Mouse (Mus musculus) heart, embryonic 13.5 days (tissue): Measurements from ENCODE around the gene Cks1b. TPM values are rescaled to one million over a fixed set of nuclear protein-coding genes. Genes with fewer than 3 reads are reported as not detected.
"Not testable (repeated sequence)": the region's sequence is repeated elsewhere in the genome, so short reads cannot be mapped to it uniquely, and the experiment has no call there.

Source experiments
- ATAC-seq: fragments of 200-750 bp; cut with Nextera tagmentation; 2 replicates; pipeline ENCODE4 v1.8.0; 2017; ENCODE audit warnings: moderate TSS enrichment; ENCODE audit not compliant: insufficient number of reproducible peaks, low FRiP score, low TSS enrichment; ENCODE audit errors: extremely low read depth
- H3K27ac ChIP-seq: fragments of 300-500 bp; sonication (generic); replicated peaks from 2 replicates; pipeline ENCODE4 v1.5.1; 2015; ENCODE audit warnings: moderate library complexity, mild to moderate bottlenecking, inconsistent platforms
- H3K27me3 ChIP-seq: fragments of 300-500 bp; sonication (generic); replicated peaks from 2 replicates; pipeline ENCODE4 v1.6.1; 2015; ENCODE audit warnings: mild to moderate bottlenecking, inconsistent platforms
- H3K36me3 ChIP-seq: fragments of 300-500 bp; sonication (generic); 2 replicates; pipeline ENCODE4 v1.6.1; 2015; ENCODE audit warnings: mild to moderate bottlenecking, inconsistent platforms
- H3K4me1 ChIP-seq: fragments of 300-500 bp; sonication (generic); 2 replicates; pipeline ENCODE4 v1.6.1; 2015; ENCODE audit warnings: inconsistent platforms
- H3K4me2 ChIP-seq: fragments of 300-500 bp; sonication (generic); 2 replicates; pipeline ENCODE4 v1.6.1; 2015; ENCODE audit warnings: inconsistent platforms, mild to moderate bottlenecking, moderate library complexity
- H3K4me3 ChIP-seq: fragments of 300-500 bp; sonication (generic); 2 replicates; pipeline ENCODE4 v1.5.1; 2015; ENCODE audit warnings: moderate library complexity, mild to moderate bottlenecking, inconsistent platforms
- H3K9ac ChIP-seq: fragments of 300-500 bp; sonication (generic); 2 replicates; pipeline ENCODE4 v1.6.1; 2015; ENCODE audit warnings: inconsistent platforms, mild to moderate bottlenecking, moderate library complexity
- H3K9me3 ChIP-seq: fragments of 300-500 bp; sonication (generic); 2 replicates; pipeline ENCODE4 v1.6.1; 2016; ENCODE audit warnings: inconsistent platforms
- WGBS: fragments of 180-500 bp; shearing (Covaris S2); methylation state at CpG from one replicate; pipeline ENCODE4 v1.1.7; 2015; ENCODE audit warnings: mixed read lengths; 5-methylcytosine and 5-hydroxymethylcytosine counted together
- polyA plus RNA-seq: library from polyadenylated mRNA; unstranded; fragments of >200 nt; fragmentation: Nextera tagmentation; extraction: Ambion mirVana; gene quantifications from 2 replicates; pipeline ENCODE4 v1.2.1, GENCODE M21; 2015

Gene Cks1b
- polyA plus RNA-seq, 1 experiment from 2014 or later = 339 TPM

DNA sequence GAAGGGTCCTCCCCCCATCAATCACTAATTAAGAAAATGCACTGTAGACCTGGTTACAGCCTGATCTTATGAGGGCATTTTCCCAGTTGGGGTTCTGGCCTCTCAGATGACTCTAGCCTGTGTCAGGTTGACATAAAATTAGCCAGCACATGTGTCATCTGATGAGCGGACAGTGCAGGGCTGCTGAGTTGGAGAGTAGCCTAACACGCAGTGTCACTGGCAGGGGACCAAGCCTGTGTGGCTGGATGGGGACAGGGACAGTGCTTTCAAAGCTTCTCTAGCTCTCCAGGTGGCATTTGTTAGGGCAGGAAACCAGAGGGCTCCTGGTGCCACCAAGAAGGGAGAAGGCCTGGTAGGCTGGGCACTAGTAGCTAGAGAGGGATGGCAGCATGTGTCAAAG lies 22.5 kb upstream of the Cks1b start:
- Histone ChIP-seq H3K9ac (no peak overlapping the region), H3K4me3 (no peak overlapping the region), H3K27ac (no peak overlapping the region), H3K36me3 (peaks cover 59% of the 10 kb centered on the region), H3K4me1 (peaks cover 26% of the 10 kb centered on the region), H3K27me3 (no peaks in the 10 kb centered on the region), H3K4me2 (no peak overlapping the region), H3K9me3 (no peaks in the 10 kb centered on the region)
- no peak for ATAC-seq
- WGBS = 85% methylated on average over 2 of the region's 2 CpGs

DNA sequence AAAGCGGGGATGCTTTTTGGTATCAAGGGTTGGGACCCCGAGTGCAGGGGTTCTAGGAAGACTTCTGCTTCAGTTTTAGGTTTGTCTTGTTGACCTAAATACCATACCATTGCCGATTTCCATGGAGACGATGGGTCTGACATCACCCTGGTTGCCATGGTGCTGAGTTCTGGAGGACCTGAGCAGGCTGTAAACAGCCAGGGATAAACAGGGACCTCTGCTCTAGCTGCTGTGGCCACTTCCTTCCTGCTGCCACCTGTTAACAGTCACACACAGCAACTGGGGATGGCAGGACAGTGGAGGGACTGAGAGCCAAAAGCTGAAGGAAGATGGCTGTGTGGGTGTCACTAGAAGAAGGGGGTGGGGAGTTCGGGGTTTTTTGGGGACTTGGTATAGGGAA lies 19.1 kb upstream of the Cks1b start:
- H3K4me2 ChIP-seq = peak overlapping the region; percentile 79
- no peaks in the 10 kb centered on the region for H3K9me3 ChIP-seq
- H3K27me3 ChIP-seq = no peaks in the 10 kb centered on the region
- peak overlapping the region; percentile 66 for H3K4me3 ChIP-seq
- H3K27ac ChIP-seq = peak overlapping the region; percentile 85
- peak overlapping the region; percentile 85 for H3K9ac ChIP-seq
- H3K36me3 ChIP-seq = peaks cover 57% of the 10 kb centered on the region
- no peak for ATAC-seq
- H3K4me1 ChIP-seq = peaks cover 36% of the 10 kb centered on the region
- 28% methylated on average over 5 of the region's 5 CpGs for WGBS

GRCm38 (mm10) chr3:89436176-89437113 lies 18.3 kb upstream of the Cks1b start, which contains the start of gene Pbxip1:
Pbxip1 (plus strand) TSS chr3:89436706.
- whole genome bisulfite sequencing = 4% methylated on average over 16 of the region's 16 CpGs
- Histone ChIP-seq H3K27me3 (no peaks in the 10 kb centered on the region), H3K4me1 (peaks cover 44% of the 10 kb centered on the region), H3K9ac (peak within 1 kb of the TSS; percentile 85), H3K4me2 (peak within 1 kb of the TSS; percentile 79), H3K4me3 (peak within 1 kb of the TSS; percentile 66), H3K27ac (peak within 1 kb of the TSS; percentile 85), H3K36me3 (peaks cover 54% of the 10 kb centered on the region), H3K9me3 (no peaks in the 10 kb centered on the region)
- peak; percentile 72 for ATAC-seq

DNA sequence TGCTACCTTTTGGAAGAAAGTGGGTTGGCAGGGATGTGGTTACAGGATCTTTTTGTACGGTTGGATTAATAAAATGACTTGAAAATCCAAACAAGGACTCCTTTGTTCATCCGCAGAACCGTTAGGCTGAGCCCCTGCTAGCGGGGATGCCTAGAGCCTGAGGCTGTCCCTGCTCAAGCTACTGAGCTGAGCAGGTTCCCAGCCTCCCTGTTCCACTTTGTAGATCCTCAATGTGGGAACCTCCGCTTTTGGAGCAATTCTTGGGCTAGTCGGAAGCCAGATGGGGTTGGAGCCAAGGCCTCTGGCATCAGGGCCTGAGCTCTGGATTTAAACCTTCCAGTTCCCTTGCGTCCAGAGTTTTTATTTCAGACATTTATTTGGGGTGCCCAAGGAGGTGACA lies 16.9 kb upstream of the Cks1b start:
- Histone ChIP-seq H3K4me2 (no peak overlapping the region), H3K9me3 (no peaks in the 10 kb centered on the region), H3K4me1 (peaks cover 51% of the 10 kb centered on the region), H3K36me3 (peaks cover 40% of the 10 kb centered on the region), H3K27ac (no peak overlapping the region), H3K4me3 (no peak overlapping the region), H3K27me3 (no peaks in the 10 kb centered on the region), H3K9ac (no peak overlapping the region)
- WGBS = 83% methylated on average over 7 of the region's 7 CpGs
- no peak for ATAC-seq

- Histone ChIP-seq H3K4me3 (no peak overlapping the region), H3K36me3 (peaks cover 35% of the 10 kb centered on the region), H3K27ac (no peak overlapping the region), H3K27me3 (no peaks in the 10 kb centered on the region), H3K4me1 (peaks cover 51% of the 10 kb centered on the region), H3K4me2 (no peak overlapping the region), H3K9ac (no peak overlapping the region), H3K9me3 (no peaks in the 10 kb centered on the region)
- 75% methylated on average over 11 of the region's 11 CpGs for WGBS
- no peak for ATAC-seq
Observed at GRCm38 (mm10) chr3:89434532-89434931, 16.3 kb upstream of the Cks1b start.

DNA sequence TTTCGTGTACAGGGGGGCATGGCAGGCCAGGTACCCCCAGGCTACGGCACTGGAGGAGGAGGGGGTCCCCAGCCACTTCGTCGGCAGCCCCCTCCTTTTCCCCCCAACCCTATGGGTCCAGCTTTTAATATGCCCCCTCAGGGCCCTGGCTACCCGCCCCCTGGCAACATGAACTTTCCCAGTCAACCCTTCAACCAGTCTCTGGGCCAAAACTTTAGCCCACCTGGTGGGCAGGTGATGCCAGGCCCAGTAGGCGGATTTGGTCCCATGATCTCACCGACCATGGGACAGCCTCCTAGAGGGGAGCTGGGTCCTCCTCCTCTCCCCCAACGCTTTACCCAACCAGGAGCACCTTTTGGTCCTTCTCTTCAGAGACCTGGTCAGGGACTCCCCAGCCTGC lies 14.4 kb upstream of the Cks1b start:
- 92% methylated on average over 8 of the region's 8 CpGs for WGBS
- ATAC-seq = no peak
- no peak overlapping the region for H3K9ac ChIP-seq
- H3K9me3 ChIP-seq = no peaks in the 10 kb centered on the region
- peaks cover 47% of the 10 kb centered on the region for H3K36me3 ChIP-seq
- no peak overlapping the region for H3K4me3 ChIP-seq
- H3K4me1 ChIP-seq = peaks cover 37% of the 10 kb centered on the region
- H3K4me2 ChIP-seq = no peak overlapping the region
- H3K27me3 ChIP-seq = no peaks in the 10 kb centered on the region
- H3K27ac ChIP-seq = no peak overlapping the region

GRCm38 (mm10) chr3:89430171-89431159 lies 12.3 kb upstream of the Cks1b start, which contains the start of gene Pygo2:
Pygo2 (plus strand) TSS chr3:89430214.
- peak within 1 kb of the TSS; percentile 91 for H3K9ac ChIP-seq
- peak; percentile 98 for ATAC-seq
- peak within 1 kb of the TSS; percentile 78 for H3K4me3 ChIP-seq
- H3K4me1 ChIP-seq = peaks cover 25% of the 10 kb centered on the region
- WGBS = 2% methylated on average over 66 of the region's 68 CpGs
- H3K27ac ChIP-seq = peak within 1 kb of the TSS; percentile 84
- H3K27me3 ChIP-seq = no peaks in the 10 kb centered on the region
- peak within 1 kb of the TSS; percentile 78 for H3K4me2 ChIP-seq
- peaks cover 68% of the 10 kb centered on the region for H3K36me3 ChIP-seq
- H3K9me3 ChIP-seq = no peaks in the 10 kb centered on the region

GRCm38 (mm10) chr3:89429021-89429420 lies 10.8 kb upstream of the Cks1b start:
- H3K4me2 ChIP-seq, H3K4me3 ChIP-seq, ATAC-seq, H3K27ac ChIP-seq, H3K27me3 ChIP-seq, H3K9ac ChIP-seq, H3K9me3 ChIP-seq: not testable (repeated sequence)
- peaks cover 28% of the 10 kb centered on the region for H3K4me1 ChIP-seq
- peaks cover 70% of the 10 kb centered on the region for H3K36me3 ChIP-seq
- 91% methylated on average over 7 of the region's 7 CpGs for WGBS

DNA sequence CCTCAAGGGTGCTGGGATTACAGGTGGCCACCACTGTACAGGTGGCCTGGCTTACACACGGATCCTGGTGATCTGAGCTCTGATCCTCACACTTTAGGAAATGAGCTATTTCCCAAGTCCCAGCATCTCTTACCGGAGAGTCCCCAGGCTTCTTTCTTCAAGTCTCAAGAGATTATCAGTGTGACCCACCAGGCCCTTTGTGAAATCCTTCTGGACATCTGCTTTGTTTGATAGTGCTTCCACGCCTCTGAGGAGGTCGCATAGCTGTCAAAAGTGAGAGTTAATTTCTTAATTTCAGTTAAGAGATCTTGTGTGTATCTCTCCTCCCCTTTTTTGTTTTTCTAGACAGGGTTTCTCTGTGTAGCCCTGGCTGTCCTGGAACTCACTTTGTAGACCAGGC lies 7.7 kb upstream of the Cks1b start:
- Histone ChIP-seq H3K27ac (no peak overlapping the region), H3K36me3 (peaks cover 58% of the 10 kb centered on the region), H3K4me3 (no peak overlapping the region), H3K9me3 (no peaks in the 10 kb centered on the region), H3K4me1 (peaks cover 44% of the 10 kb centered on the region), H3K27me3 (no peaks in the 10 kb centered on the region), H3K9ac (no peak overlapping the region), H3K4me2 (no peak overlapping the region)
- 79% methylated on average over 4 of the region's 4 CpGs for WGBS
- ATAC-seq = no peak

DNA sequence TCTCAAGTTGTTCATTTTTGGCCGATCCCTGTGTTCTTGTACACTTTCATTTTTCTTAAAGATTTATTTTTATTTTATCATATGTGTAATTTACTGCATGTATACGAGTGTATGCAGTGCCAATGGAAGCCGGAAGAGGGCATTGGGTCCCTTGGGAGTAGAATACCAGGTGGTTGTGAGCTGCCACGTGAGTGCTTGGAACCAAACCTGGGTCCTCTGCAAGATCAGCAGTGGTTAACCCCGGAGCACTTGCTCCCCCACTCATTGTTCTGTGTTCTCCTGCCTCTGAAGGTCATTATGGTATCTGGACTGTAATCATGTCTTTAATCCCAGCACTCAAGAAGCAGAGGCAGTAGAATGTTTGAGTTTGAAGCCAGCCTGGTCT lies 7.0 kb upstream of the Cks1b start:
- Histone ChIP-seq H3K36me3 (peaks cover 58% of the 10 kb centered on the region), H3K27me3 (no peaks in the 10 kb centered on the region), H3K4me1 (peaks cover 50% of the 10 kb centered on the region), H3K4me3 (no peak overlapping the region), H3K4me2 (no peak overlapping the region), H3K9me3 (no peaks in the 10 kb centered on the region), H3K9ac (no peak overlapping the region), H3K27ac (no peak overlapping the region)
- ATAC-seq = no peak
- 84% methylated on average over 5 of the region's 5 CpGs for WGBS
